Mouse (Mus musculus) limb, embryonic 12.5 days (tissue): ENCODE measurements around the gene Gm49403. TPM values are rescaled to one million over a fixed set of nuclear protein-coding genes. Genes with fewer than 3 reads are reported as not detected.

Experiments
- ATAC-seq: fragments of 200-750 bp; cut with Nextera tagmentation; 2 replicates; pipeline ENCODE4 v1.8.0; 2017; ENCODE audit warnings: low read depth, moderate TSS enrichment; ENCODE audit not compliant: insufficient number of reproducible peaks, insufficient read depth, low FRiP score, low TSS enrichment
- H3K27ac ChIP-seq: fragments of 300-500 bp; sonication (generic); 2 replicates; pipeline ENCODE4 v1.5.1; 2016; ENCODE audit warnings: mild to moderate bottlenecking, moderate library complexity
- H3K27me3 ChIP-seq: fragments of 300-500 bp; sonication (generic); 2 replicates; pipeline ENCODE4 v1.6.1; 2016; ENCODE audit warnings: mild to moderate bottlenecking, moderate library complexity
- H3K36me3 ChIP-seq: fragments of 300-500 bp; sonication (generic); 2 replicates; pipeline ENCODE4 v1.6.1; 2016; ENCODE audit warnings: mild to moderate bottlenecking, moderate library complexity
- H3K4me1 ChIP-seq: fragments of 300-500 bp; sonication (generic); replicated peaks from 2 replicates; pipeline ENCODE4 v1.6.1; 2016
- H3K4me2 ChIP-seq: fragments of 300-500 bp; sonication (generic); 2 replicates; pipeline ENCODE4 v1.6.1; 2016; ENCODE audit warnings: mild to moderate bottlenecking, moderate library complexity
- H3K4me3 ChIP-seq: fragments of 300-500 bp; sonication (generic); replicated peaks from 2 replicates; pipeline ENCODE4 v1.5.1; 2016; ENCODE audit warnings: mild to moderate bottlenecking
- H3K9ac ChIP-seq: fragments of 300-500 bp; sonication (generic); replicated peaks from 2 replicates; pipeline ENCODE4 v1.6.1; 2016; ENCODE audit warnings: mild to moderate bottlenecking, moderate library complexity
- H3K9me3 ChIP-seq: fragments of 300-500 bp; sonication (generic); 2 replicates; pipeline ENCODE4 v1.6.1; 2016; ENCODE audit warnings: mild to moderate bottlenecking, moderate library complexity
- WGBS: fragments of 180-500 bp; shearing (Covaris S2); methylation state at CpG from one replicate; pipeline ENCODE4 v1.1.7; 2016; 5-methylcytosine and 5-hydroxymethylcytosine counted together
- polyA plus RNA-seq: library from polyadenylated mRNA; unstranded; fragments of >200 nt; fragmentation: Nextera tagmentation; extraction: Ambion mirVana; gene quantifications from 2 replicates; pipeline ENCODE4 v1.2.1, GENCODE M21; 2016

Gene Gm49403
- polyA plus RNA-seq, 1 experiment from 2014 or later: not detected

- peaks cover 8% of the 10 kb centered on the region for H3K4me1 ChIP-seq
- 82% methylated on average over 10 of the region's 10 CpGs for WGBS
- peaks cover 49% of the 10 kb centered on the region for H3K36me3 ChIP-seq
- peak overlapping the region; percentile 90 for H3K9ac ChIP-seq
- H3K4me2 ChIP-seq: peak overlapping the region; percentile 91
- peak overlapping the region; percentile 72; the same call in 1 of the 2 replicates for H3K27ac ChIP-seq
- no peaks in the 10 kb centered on the region for H3K9me3 ChIP-seq
- H3K27me3 ChIP-seq: no peaks in the 10 kb centered on the region
- peak overlapping the region; percentile 98 for H3K4me3 ChIP-seq
- no peak for ATAC-seq
These were observed 11.4 kb upstream of the Gm49403 start for GRCm38 (mm10) chr19:8872266-8872840.

DNA sequence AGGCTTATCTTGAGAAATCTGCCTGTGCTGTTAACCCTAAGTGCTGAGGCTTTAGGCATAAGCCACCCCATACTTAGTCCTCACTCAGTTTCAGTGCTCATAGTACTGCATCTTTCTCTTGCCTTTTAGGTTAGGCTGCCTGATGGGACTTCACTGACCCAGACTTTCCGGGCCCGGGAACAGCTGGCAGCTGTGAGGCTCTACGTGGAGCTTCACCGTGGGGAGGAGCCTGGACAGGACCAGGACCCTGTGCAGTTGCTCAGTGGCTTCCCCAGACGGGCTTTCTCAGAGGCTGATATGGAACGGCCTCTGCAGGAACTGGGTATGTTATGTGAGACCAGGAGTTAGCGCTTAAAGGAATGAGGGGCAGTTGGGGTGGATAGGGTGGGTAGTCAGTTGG lies 8.7 kb upstream of the Gm49403 start:
- H3K4me1 ChIP-seq: peaks cover 15% of the 10 kb centered on the region
- no peaks in the 10 kb centered on the region for H3K9me3 ChIP-seq
- 91% methylated on average over 7 of the region's 7 CpGs for WGBS
- H3K27ac ChIP-seq: no peak overlapping the region
- no peak overlapping the region; the same call in 1 of the 2 replicates for H3K9ac ChIP-seq
- ATAC-seq: no peak
- H3K36me3 ChIP-seq: peaks cover 62% of the 10 kb centered on the region
- no peaks in the 10 kb centered on the region for H3K27me3 ChIP-seq
- H3K4me2 ChIP-seq: no peak overlapping the region
- H3K4me3 ChIP-seq: no peak overlapping the region

DNA sequence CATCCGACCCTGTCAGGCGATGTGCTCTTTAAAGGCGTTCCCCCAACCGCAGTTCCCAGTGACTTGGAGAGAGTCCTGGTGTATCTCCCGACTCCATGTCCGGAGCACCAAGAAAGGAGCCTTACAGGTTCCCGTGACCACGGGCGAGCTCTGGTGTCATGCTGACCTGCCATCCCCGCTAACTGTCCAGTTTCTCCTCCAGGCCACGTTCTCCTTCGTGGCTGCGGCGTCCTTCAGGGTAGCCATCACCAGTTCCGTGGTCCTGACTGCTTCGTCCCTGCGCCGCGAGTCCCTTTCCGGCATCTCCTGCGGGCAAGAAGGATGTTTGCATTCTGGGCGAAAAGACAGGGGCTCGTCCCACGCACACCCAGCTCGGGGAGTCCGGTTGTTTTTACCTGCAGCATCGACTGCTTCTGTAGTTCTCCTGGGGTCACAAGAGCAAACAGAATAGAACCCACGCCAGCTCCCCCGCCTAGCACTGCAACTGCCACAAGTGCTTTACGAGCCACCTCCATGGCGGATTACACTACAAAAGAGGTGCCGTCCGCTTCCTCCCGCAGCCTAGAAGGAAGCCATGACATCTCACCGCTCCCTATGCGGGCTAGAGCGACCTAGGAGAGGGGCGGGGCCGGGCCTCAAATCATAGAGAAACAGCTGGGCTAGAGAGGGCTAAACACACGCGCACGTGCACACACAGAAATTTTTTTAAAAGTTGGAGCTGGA lies 3.3 kb upstream of the Gm49403 start, which contains the start of gene Uqcc3:
Uqcc3 (minus strand) TSS at position 613 of the 723 bp plus-strand sequence.
- no peaks in the 10 kb centered on the region for H3K9me3 ChIP-seq
- H3K27ac ChIP-seq: peak within 1 kb of the TSS; percentile 82
- H3K9ac ChIP-seq: peak within 1 kb of the TSS; percentile 90
- peak; percentile 95 for ATAC-seq
- H3K4me1 ChIP-seq: peaks cover 8% of the 10 kb centered on the region
- H3K4me3 ChIP-seq: peak within 1 kb of the TSS; percentile 83
- H3K27me3 ChIP-seq: no peaks in the 10 kb centered on the region
- H3K4me2 ChIP-seq: peak within 1 kb of the TSS; percentile 87
- peaks cover 32% of the 10 kb centered on the region for H3K36me3 ChIP-seq
- under 1% methylated on average over 42 of the region's 42 CpGs for WGBS

GRCm38 (mm10) chr19:8881034-8881392 lies 2.7 kb upstream of the Gm49403 start:
- Histone ChIP-seq H3K9me3 (no peaks in the 10 kb centered on the region), H3K27ac (no peak overlapping the region; the same call in 1 of the 2 replicates), H3K9ac (peak overlapping the region; percentile 90), H3K4me2 (peak overlapping the region; percentile 87), H3K4me3 (peak overlapping the region; percentile 83), H3K27me3 (no peaks in the 10 kb centered on the region), H3K4me1 (peaks cover 8% of the 10 kb centered on the region), H3K36me3 (peaks cover 27% of the 10 kb centered on the region)
- WGBS: 22% methylated on average over 3 of the region's 3 CpGs
- no peak; the same call in 1 of the 2 replicates for ATAC-seq

GRCm38 (mm10) chr19:8886916-8887584 lies 3.3 kb downstream of the Gm49403 start:
- Histone ChIP-seq H3K36me3 (peaks cover 15% of the 10 kb centered on the region), H3K27ac (peak overlapping the region; percentile 93), H3K4me1 (peaks cover 8% of the 10 kb centered on the region), H3K27me3 (no peaks in the 10 kb centered on the region), H3K4me3 (peak overlapping the region; percentile 71; the same call in 1 of the 2 replicates), H3K9me3 (no peaks in the 10 kb centered on the region), H3K9ac (no peak overlapping the region), H3K4me2 (peak overlapping the region; percentile 77)
- WGBS: 51% methylated on average over 1 of the region's 1 CpGs
- ATAC-seq: no peak

GRCm38 (mm10) chr19:8887585-8888463 lies 4.1 kb downstream of the Gm49403 start:
- Histone ChIP-seq H3K27me3 (no peaks in the 10 kb centered on the region), H3K4me1 (peaks cover 8% of the 10 kb centered on the region), H3K9me3 (no peaks in the 10 kb centered on the region), H3K27ac (peak overlapping the region; percentile 93), H3K36me3 (peaks cover 15% of the 10 kb centered on the region), H3K4me3 (peak overlapping the region; percentile 71), H3K9ac (peak overlapping the region; percentile 89), H3K4me2 (peak overlapping the region; percentile 77)
- ATAC-seq: no peak
- WGBS: 15% methylated on average over 19 of the region's 19 CpGs

DNA sequence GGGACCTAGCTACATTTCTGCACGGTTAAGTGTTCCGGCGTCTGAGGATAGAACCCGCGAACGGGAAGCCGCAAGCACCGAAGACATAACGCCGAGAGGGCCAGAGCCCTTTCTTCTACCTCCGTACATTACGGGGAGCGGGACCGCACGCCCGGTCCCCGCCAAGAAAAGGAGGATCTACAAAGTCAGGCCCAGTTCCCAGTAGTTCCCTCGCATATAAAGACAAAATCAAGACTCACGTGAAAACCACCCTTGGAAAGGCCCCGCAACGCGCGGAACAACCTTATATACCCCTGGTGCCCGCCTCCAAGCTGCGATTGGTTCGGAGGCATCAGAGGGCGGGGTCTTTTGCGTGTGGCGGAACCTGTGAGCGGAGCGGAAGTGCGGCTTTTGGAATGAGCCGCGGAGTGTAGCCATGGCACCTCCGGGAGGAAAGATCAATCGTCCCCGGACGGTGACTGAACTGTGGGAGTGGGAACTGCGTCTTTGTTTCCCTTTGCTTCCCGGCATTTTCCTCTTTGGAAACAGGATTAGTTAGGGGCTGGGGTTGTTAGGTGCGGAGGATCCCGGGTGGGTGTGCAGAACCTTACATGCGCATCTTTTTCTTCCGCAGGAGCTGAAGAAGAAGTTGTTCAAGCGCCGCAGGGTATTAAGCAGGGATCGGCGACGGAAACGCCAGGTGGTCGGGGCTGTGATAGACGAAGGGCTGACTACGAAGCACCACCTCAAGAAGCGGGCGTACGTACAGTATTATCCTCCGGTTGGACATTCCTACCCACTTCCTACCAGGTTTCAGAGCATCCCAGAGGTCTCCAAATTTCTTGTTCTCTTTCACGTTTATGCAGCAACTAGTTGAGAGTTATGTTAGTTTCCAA lies 5.0 kb downstream of the Gm49403 start, which contains the start of the genes 1810009A15Rik and Gm49416:
1810009A15Rik (plus strand) TSS at position 343 of the 875 bp plus-strand sequence.
Gm49416 (plus strand) TSS at position 416 of the 875 bp plus-strand sequence.
- peaks cover 15% of the 10 kb centered on the region for H3K36me3 ChIP-seq
- peak; percentile 94 for ATAC-seq
- peaks cover 10% of the 10 kb centered on the region for H3K4me1 ChIP-seq
- peak within 1 kb of the TSS; percentile 71 for H3K4me3 ChIP-seq
- peak within 1 kb of the TSS; percentile 93 for H3K27ac ChIP-seq
- H3K9me3 ChIP-seq: no peaks in the 10 kb centered on the region
- WGBS: under 1% methylated on average over 58 of the region's 58 CpGs
- H3K9ac ChIP-seq: peak within 1 kb of the TSS; percentile 89
- H3K4me2 ChIP-seq: peak within 1 kb of the TSS; percentile 77
- H3K27me3 ChIP-seq: no peaks in the 10 kb centered on the region

DNA sequence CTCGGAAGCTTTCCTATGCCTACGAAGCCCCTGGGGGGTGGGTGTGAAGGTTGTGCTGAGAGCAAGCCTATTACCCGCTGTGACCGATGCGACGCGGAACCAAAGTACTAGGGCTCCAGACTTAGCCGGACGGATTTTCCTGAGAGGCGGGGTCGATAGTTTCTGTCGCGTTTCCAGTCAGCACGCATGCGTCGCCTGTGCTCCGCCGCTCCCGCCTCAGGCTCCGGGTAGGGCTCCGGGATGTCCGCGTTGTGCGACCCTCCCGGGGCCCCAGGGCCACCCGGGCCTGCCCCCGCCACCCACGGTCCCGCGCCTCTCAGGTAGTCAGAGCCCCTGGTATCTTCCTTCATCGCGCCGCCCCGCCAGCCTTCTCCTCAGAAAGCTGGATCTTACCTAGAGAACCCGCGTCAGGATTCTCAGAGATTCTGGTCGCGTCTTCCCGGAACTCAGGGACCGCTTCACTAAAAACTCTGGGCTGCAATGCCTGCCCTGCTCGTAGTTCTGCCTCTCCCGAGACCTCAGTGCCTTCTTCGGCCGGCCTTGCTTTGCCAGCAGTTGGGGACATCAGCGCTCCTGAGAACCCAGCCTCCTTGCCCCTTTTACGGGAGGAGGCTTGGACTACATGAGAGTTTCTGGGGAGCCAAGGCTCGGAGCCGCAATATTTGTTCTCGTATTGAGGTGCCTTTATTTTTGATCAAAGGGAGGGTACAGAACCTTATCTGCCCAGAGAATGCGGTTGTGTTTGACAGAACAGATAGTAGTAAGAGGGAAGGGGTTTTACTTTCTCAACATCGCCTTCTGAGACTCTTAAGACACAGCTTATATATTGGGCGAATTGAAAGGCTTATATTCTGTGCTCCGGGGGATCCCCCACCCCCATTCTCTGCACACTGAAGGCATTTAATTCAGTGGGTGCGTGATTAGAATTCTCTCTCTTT lies 9.4 kb downstream of the Gm49403 start, which contains the start of gene Ints5:
Ints5 (plus strand) TSS at position 177 of the 938 bp plus-strand sequence.
- peaks cover 23% of the 10 kb centered on the region for H3K4me1 ChIP-seq
- peak; percentile 21; the same call in 1 of the 2 replicates for ATAC-seq
- peak within 1 kb of the TSS; percentile 93 for H3K9ac ChIP-seq
- H3K27me3 ChIP-seq: no peaks in the 10 kb centered on the region
- peak within 1 kb of the TSS; percentile 87 for H3K27ac ChIP-seq
- peak within 1 kb of the TSS; percentile 86 for H3K4me3 ChIP-seq
- peak within 1 kb of the TSS; percentile 70 for H3K4me2 ChIP-seq
- WGBS: 3% methylated on average over 54 of the region's 54 CpGs
- peaks cover 44% of the 10 kb centered on the region for H3K36me3 ChIP-seq
- H3K9me3 ChIP-seq: no peaks in the 10 kb centered on the region

GRCm38 (mm10) chr19:8895397-8895960 lies 11.7 kb downstream of the Gm49403 start:
- H3K9me3 ChIP-seq: no peaks in the 10 kb centered on the region
- no peak overlapping the region for H3K4me2 ChIP-seq
- no peak overlapping the region for H3K9ac ChIP-seq
- no peak overlapping the region for H3K4me3 ChIP-seq
- ATAC-seq: no peak
- 87% methylated on average over 9 of the region's 9 CpGs for WGBS
- no peak overlapping the region for H3K27ac ChIP-seq
- peaks cover 40% of the 10 kb centered on the region for H3K36me3 ChIP-seq
- H3K4me1 ChIP-seq: peaks cover 32% of the 10 kb centered on the region
- no peaks in the 10 kb centered on the region for H3K27me3 ChIP-seq
